Mouse (Mus musculus) cerebellum, adult 2 months (tissue): ENCODE results near the gene Pin4.

ENCODE experiments used
- CTCF ChIP-seq: fragments of 200-500 bp; IDR thresholded peaks from 2 replicates; pipeline ENCODE4 v1.5.1; 2011; ENCODE audit warnings: low read depth, mild to moderate bottlenecking, control low read depth, low read length, moderate library complexity, borderline replicate concordance; ENCODE audit not compliant: insufficient read depth
- POLR2A ChIP-seq: fragments of 200-500 bp; IDR thresholded peaks from 2 replicates; pipeline ENCODE4 v1.6.1; 2011; ENCODE audit warnings: low read length, control low read depth, borderline replicate concordance; ENCODE audit not compliant: insufficient read depth

- no peak for TF ChIP-seq POLR2A
- TF ChIP-seq CTCF = no peak
Measured at GRCm38 (mm10) chrX:102115676-102116075, 3.6 kb upstream of the Pin4 start.
